Mouse (Mus musculus) retina, embryonic 14.5 days (tissue): ENCODE data around the gene Chmp4b.

ENCODE experiments used
- DNase-seq: peaks from one replicate; pipeline ENCODE4 v3.0.0-alpha.2; 2015; ENCODE audit warnings: low spot score

The Chmp4b gene

DNA sequence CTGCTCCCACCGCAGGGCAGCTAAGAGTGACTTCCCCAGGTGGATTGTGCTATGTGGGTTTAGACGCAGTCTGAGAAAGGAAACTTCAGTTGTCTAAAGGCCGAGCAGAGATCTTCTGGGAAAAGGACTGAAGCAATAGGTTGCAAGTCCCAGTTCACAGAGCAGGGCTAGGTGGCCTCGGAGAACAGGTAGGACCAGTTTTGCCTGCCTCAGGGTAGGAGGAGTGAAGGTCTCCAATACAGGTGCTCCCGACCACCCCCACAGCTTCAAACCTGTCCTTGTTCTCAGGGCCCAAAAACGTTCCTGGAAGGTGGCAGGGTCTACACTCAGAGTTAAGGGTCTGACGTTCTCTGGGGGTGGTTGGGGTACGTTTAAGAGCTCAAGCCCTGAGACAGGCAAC lies at the start of gene Chmp4b:
Gene Chmp4b, plus strand, starts transcription at position 343 of the 400 bp plus-strand sequence.
- DNase-seq, result no peak

DNA sequence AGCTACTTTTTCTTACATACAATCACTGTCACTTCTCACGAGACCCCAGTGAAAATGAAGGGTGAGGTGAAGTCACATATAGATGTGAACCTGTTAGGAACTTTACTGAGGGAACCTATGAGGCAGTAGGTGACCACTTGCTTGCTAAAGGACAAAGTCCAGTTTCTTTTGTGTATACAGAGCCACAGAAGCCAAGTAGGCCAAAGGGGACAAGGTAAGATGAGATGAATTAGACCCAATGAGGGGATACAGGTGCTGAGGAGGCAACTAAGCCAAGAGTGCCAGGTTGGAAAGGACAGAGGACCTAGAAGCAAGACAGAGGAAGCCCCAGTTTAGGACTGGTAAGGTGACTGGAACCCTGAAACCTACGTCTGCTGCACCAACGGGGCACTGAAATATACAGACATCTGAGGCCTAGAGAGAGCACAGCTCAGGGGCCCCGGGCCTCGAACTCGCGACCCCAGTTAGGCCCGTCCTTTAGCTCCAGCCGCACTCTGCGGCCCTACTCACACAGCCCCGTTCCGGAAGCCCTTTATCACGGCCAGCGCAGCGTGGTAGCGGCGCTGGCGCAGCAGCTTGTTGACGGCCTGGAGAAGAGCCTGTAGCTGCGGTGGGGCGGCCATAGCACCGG lies 48.4 kb upstream of the Chmp4b start:
- no peak for DNase-seq

DNA sequence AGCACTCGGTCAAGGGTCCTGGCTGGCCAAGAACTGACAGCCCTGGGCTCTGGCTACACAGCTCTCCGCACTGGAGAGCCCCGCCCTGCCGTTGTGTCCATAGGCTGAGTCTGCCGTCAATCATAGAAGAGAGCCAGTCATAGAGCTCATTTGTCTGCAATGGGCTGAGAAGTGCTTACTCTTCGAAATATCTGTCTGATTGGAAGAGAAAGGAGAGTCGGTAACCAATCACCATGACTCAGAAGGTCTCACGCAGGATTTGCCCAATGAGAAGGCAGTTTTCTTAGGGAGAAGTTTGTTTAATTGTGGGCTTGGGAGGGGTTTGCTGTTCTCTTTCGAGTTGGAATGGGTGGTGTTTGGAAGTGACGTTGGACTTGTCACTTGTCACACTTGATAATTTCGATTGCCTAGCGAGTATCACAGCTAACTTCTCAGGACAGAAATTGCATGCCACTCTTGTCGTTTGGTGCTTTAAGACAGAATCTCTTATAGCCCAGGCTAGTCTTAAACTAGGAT lies 47.8 kb upstream of the Chmp4b start, which contains the start of gene Pxmp4:
Gene Pxmp4, minus strand, starts transcription at position 71 of the 516 bp plus-strand sequence.
- DNase-seq, result peak; percentile 100

DNA sequence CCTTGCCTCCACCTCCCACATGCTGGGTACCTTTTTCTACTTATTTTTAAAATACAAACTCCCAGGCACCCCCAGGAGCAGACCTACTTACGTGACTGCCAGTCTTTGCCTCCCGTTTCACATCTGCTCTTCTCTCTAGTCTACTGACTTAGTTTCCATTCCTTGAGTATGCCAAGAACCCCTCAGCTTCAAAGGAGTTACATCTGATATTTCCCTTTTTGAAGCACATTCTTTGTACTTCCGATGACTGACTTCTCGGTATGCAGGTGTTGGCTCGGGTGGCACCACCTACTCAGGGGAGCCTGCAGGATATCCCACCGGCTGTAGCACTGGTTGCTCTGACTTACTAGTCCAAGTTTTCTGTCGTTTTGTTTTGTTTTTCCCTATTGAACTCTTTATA lies 47.3 kb upstream of the Chmp4b start:
- DNase-seq, result no peak

DNA sequence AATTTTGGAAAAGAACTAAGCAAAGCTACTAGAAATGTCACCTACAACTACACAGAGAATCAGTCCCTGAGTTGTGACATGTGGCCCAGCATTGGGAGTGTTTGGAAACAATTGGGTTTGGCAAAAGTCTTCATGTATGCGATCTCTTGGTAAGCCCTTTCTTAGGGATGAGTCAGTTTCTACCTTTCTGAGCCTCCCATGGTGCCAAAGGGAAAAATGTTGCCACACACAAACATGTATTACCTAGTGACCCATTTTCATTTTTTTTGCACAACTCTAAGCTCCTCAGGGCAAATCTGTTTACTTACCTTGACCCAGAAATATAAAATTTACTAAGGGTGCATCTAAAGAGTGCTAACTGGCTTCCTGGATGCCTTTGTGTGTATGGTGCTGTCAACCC lies 44.5 kb upstream of the Chmp4b start:
- DNase-seq, result no peak

DNA sequence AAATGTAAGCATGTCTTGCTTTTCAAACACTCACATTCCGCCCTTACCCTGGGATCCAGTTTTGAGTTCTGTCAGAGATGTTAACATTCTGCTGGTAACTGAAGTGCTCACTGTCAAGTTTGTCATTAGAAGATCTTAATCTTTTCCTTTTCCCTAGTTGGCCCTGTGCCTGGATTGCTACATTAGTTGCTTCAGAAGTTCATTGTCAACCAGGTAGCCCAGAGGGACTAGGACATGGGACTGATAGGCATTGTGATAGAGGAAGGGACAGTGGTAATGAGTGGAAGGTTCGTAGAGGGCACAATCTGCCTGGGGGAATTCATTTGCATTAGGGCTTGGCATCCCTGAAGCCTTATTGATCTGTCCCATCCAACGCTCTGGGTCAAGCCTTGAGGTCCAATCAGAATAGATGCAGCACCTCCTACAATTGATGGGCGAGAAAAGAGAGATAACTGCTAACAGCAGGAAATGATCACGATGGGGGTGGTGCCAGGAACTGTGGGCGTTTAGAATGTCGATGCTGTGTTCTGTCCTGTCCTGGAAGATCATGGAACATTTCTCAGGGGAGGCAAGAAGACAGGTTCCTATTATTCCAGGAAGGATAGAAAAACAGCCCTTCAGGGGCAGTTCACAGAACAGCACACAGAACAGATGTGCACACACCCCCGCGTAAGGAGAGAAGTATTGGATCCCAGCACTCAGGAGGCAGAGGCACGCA lies 42.3 kb upstream of the Chmp4b start:
- no peak for DNase-seq

DNA sequence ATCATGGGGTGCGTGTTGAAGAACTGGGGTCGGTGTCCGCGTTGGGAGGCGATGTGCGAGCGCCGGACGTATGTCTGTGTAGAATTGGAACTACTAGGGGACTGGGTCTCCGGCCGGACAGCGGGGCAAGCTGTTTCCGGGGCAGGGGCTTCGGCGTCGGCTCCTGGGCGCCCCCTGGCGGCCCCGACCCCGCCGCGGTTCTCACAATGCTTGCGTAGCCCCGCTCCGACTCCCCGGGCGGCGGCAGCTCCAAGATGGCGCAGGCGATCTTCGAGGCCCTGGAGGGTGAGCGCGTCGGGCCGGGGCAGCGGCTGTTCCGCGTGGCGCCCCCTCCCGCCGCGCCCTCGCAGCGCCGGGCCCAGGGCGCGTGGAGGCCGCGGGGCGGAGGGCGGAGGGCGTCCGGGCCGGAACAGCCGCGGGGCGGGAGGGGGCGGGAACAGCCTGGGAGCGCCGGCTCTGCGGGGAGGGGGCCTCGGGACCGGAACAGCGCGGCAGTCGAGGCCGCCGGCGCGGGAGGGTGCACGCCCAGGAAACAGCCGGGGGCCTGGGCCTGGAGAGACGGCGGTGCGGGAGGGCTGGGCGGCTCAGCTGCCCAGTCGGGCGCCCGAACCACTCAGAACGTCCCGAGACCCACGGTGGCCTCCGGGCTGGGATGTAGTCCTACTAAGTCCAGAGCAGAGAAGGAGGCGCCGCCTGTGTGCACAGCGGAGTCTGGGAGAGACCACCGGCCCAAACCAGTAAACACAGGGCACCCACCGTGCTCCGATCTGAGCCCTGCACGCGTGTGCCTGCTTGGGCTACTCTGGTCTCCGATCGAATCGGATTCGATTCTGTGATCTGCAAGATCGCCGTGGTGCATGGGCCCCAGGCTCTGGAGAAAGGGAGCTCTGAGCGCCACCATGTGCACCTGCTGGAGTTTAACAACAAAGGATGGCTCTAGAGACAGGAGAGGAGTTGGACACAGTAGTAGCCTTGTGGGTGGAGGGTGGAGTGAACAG lies 38.1 kb upstream of the Chmp4b start, which contains the start of the genes Zfp341 and 4930519P11Rik:
Gene Zfp341, plus strand, starts transcription at position 180 of the 998 bp plus-strand sequence.
Gene 4930519P11Rik, minus strand, starts transcription at position 320 of the 998 bp plus-strand sequence.
- DNase-seq, result peak; percentile 97

DNA sequence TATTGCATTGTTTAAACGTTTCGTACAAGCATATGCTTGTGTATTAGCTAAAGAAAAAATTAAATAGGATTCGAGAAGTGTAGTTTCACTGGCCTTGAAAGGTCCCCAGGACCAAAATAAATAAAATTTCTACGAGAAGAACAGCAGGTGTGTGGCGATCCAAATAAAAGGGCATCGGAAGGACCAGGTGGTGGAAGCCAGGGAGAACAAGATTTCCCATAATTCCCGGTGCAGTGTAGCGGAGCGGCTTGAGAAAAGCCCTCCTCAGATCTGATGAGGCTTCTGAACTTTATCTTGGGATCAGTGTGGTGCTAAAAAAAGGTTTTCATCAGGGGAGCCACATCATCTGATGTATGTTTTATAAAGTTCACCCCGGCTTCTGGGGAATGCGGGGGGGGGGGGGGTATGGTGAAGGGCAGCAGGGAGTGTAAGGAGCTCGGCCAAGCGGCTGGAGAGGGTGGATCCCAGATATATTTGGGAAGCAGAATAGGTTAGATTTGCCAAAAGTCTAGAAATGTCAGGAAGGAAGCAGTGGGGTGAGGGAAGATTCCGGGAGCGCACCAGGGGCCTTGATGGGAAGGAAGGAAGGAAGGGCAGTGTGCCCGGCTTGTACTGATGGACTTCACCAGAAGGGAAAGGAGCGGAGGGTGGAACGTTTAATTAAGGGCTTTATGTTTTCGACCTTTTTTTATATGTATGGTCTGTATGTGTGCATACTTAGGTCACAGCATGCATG lies 36.5 kb upstream of the Chmp4b start:
- peak; percentile 23 for DNase-seq

DNA sequence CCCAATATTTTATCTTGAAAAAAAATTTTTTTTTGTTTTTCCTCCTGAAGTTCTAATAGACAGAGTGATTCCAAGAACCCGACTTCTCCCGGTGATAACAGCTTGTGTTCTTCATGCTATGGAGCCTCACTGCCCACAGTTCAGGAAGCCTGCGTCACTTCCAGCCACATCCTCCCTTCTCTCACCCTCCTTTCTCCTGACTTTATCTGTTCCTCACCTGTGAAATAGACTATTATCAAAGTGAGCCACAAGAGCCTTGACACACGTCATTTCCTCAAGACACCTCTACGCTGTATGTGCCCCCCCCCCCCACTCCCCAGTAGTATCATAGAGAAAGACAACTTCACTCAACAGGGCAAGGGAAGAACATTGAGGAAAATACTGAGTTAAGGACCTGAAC lies 35.8 kb upstream of the Chmp4b start:
- DNase-seq, result no peak

DNA sequence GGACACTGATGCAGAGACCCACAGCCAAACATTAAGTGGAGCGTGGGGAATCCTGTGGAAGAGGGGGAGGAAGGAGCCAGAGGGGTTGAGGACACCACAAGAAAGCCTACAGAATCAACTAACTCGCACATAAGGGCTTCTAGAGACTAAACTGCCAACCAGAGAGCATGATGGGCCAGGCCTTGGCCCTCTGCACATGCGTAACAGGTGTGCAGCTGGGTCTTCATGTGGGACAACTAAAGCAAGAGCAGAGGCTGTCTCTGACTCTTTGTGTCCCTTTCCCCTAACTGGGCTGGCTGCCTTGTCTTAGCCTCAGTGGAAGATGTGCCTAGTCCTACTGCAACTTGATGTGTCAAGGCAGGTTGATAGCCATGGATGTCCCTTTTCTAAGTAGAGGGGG lies 34.4 kb upstream of the Chmp4b start:
- DNase-seq, result no peak

DNA sequence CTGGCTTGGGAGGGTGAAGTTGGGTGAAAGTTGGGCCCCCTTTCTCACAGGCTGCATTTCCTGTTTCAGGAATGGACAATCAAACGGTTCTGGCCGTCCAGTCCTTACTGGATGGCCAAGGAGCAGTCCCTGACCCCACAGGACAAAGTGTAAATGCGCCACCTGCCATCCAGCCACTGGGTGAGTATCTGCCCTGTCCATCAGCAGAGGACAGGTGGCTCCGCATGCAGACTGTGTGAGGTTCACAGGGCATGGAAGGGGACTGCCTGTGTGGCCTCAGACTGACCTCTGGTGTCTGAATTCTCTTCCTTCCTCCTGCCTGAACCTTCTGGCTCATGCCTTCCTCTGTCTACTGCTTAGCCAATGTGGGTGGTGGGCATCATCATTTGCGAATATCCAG lies 29.8 kb upstream of the Chmp4b start:
- no peak for DNase-seq

DNA sequence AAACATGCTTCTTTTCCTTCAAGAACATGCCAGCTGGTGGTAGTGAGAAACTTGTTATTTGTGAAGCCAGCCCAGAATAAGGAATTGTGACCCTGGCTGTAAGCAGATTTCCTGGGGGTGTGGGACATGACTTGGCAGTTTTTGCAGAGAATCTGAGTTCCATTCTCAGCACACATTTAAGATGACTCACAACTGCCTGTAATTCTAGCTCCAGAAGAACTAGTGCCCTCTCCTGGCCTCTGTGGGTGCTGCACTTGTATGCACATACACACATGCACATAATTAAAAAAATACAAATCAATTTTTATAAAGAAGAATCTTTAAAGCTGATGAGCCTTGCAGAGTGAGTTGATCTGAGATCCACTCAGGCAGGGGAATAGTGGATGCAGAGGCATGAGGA lies 27.4 kb upstream of the Chmp4b start:
- no peak for DNase-seq

DNA sequence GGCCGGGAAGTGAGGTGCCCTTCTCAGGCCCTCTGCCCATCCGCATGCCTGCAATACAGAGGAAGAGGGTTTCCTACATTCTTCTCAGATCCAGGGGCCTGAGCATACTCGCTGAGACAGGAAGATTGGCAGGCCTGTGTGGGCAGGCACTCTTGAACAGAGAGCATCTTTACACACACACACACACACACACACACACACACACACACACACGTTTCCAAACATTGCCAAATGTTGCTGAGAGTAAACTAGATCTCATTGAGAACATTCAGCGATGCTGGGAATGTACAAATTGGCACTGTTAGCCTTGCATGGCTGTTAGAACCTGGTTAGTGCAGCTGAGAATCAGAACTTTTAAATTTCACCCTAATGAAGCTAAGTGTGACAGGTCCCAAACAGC lies 21.0 kb upstream of the Chmp4b start:
- DNase-seq, result no peak

DNA sequence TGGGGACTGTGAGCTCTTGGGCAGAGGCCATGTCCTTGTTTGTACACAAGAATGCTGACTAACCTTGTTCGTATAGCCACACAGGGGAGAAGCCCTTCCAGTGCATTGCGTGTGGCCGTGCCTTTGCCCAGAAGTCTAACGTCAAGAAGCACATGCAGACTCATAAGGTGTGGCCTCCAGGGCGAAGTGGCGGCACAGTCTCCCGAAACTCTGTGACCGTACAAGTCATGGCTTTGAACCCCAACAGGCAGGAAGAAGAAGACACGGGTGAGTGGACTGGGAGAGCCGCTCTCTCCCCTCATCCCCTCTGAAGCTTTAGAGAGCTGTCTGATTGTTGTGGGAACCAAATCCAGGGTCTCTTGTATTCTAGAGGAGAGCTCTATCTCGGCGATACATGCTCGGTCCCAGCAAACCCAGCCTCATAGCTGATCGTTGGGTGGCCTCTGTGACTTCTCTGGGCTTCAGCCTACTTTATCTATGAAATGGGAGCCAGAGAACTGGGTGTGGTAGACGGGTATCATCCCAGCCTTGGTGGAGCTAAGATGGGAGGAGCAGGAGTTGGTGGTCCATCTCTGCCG lies 19.2 kb upstream of the Chmp4b start:
- DNase-seq, result no peak

DNA sequence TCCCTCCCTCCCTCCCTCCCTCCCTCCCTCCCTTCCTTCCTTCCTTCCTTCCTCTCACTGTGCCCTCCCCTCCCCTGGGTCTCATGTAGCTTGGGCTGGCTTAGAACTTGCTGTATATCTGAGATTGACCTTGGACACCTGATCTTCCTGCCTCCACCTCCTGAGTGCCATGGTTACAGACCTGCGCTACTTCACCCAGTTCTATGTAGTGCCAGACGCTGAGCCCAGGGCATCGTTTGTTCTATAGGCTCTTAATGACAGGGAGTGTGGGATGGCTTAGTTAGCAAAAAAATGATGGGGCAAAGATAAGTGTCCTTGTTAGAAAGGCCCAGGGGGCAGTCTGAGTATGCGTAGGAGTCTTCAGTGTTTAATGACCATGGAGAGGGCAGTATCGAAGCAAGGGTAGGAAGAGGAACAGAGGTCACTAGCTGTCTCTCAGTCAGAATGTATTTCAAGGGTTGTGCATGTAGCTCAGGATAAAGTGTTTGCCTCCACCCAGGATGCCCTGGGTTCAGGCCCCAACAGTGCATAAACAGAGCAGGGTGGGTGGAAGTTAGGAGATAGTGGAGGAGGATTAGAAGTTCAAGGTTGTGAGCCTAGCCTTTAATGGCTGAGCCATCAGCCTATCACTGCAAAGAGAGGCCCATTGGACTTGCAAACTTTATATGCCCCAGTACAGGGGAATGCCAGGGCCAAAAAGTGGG lies 18.3 kb upstream of the Chmp4b start:
- no peak for DNase-seq

DNA sequence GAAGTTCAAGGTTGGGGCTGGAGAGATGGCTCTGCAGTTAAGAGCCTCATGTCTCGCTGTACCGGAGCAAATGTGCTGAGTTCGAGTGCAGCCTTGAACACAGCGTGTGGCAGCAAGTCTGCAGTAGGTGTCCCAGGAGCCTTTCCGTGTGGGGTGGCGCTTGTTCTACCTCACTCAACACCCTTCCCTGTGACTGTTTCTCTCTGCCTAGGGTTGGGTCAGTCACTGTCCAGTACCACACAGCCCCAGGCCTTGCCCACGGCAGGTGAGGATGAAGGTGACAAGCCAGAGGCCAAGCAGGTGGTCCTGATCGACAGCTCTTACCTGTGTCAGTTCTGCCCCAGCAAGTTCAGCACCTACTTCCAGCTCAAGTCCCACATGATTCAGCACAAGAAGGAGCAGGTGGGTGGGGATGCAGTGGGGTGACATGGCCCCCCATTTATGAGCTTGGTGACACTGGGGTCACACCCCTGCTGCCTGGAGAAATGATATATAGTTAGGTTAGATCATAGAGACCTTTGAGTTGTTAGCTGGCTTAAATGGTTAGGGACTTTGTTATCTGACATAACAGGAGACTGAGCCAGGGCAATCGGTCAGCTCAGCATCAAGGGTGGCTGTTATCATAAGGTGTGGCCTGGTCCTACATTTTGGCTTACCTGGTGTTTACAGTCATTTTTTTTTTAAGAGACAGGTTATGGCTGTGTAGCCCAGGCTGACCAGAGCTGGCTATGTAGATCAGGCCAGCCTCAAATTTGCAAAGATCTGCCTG lies 17.4 kb upstream of the Chmp4b start:
- no peak for DNase-seq

DNA sequence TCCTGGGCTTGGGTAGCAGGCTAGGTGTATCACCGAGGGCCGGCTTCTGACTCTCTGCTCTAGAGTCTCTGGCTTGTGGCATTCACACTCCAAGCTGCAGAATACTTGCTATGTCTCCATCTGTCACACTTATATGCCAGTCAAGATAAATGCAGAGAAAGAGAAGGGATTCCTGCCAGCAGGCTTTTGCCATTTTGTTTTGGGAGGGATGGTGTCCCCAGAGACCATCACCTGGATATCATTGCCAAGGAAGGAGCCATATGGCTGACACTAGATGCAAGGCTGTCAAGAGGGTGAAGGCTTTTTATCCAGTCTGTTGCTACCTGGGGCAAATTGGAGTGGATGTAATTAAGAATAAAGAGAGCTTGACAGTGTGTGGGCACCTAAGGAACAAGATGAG lies 15.7 kb upstream of the Chmp4b start:
- DNase-seq, result no peak

DNA sequence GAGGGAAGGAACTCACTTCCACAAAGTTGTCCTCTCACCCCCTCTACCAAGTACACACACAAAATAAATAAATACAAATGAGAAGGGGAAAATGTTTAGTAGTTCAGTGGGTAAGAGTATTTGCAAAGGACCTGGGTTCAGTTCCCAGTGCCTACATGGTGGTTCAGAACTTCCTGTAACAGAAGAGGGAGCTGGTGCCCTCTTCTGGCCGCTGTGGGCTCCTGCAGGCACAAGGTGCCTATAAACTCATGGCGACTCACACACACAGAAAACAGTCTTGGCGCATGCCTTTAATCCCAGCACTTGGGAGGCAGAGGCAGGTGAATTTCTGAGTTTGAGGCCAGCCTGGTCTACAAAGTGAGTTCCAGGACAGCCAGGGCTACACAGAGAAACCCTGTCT lies 13.0 kb upstream of the Chmp4b start:
- no peak for DNase-seq

DNA sequence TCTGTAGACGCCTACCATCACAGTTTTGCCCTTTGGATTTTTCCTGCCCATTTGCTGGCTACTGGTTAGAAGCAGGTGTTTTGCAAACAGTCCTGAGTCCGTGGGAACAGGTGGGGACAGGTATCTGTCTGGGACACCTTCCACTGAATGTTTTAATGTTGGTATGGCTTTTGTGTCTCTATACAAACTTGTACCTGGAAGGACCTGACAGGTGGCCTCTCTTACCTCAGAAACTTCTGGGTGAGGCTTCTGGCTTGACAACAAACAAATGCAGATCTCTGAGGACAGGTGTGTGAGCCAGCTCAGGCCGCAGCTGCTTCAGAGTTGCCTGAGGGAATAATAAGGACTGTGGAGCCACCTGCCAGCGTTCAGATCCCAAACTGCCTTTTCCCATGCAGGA lies 12.4 kb upstream of the Chmp4b start:
- DNase-seq, result no peak

DNA sequence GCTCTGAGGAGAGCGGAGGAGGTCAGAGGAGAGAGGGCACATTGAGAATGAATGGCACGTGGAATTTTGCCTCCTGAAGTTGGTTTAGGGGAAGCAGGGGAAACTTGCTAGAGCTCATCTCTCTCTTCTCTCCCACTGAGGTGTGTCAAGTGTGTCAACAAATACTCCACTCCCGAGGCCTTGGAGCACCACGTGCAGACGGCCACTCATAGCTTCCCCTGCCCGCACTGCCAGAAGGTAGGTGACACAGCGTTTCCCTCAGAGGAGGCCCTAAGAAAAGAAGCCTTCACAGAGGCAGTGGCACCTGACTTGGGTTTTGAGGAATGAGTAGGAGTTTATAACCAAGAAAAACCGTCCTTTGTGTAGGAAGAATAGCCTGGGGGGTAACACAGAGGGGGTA lies 10.3 kb upstream of the Chmp4b start:
- DNase-seq, result no peak
